Mouse (Mus musculus) erythroblast, embryonic 14.5 days (primary cell): ENCODE measurements around the gene Ptprj.

Experiments
- GATA1 ChIP-seq: IDR thresholded peaks from 2 replicates; pipeline ENCODE4 v1.6.1; 2012; ENCODE audit warnings: low read length, inconsistent platforms, mixed read lengths
- TAL1 ChIP-seq: IDR thresholded peaks from 3 replicates; pipeline ENCODE4 v1.6.1; 2012; ENCODE audit warnings: low read length, inconsistent platforms, mixed read lengths

- TF ChIP-seq TAL1 (no peak), GATA1 (no peak)
These were observed 35.2 kb downstream of the Ptprj start for GRCm38 (mm10) chr2:90545261-90545660.
